31 mouse cellular contexts compared by ENCODE assay signal in genomic region chr15:79428616-79429015, GRCm38 (mm10).
"Had no signal": no experiment of that assay in that cellular context is flagged by ENCODE, and none has a peak within 500 bp of the region (broad histone marks: within the 10 kb centered on the region; RNA-seq: fewer than 3 reads in every experiment).

No protein-coding gene starts in this region.

- DNase-seq: left cerebral cortex, postnatal 4 days; liver; liver, embryonic 13.5 days; liver, postnatal 0 days; lung, adult 18-20 months; lung, adult 2 months; lung, embryonic 14.5 days; lung, postnatal 10 days; lung, postnatal 14 days; lung, postnatal 36 days; lung, postnatal 4 days; midbrain, embryonic 14.5 days had no signal

- H3K4me1 ChIP-seq: limb, embryonic 10.5 days; limb, embryonic 12.5 days; limb, embryonic 13.5 days had no signal

- H3K4me2 ChIP-seq: limb, embryonic 12.5 days; limb, embryonic 13.5 days; limb, embryonic 15.5 days; liver, embryonic 11.5 days; liver, embryonic 12.5 days; liver, embryonic 13.5 days; liver, embryonic 15.5 days; lung, embryonic 14.5 days; lung, embryonic 15.5 days; midbrain, embryonic 11.5 days; midbrain, embryonic 12.5 days; midbrain, embryonic 13.5 days; midbrain, embryonic 15.5 days had no signal

- ATAC-seq: liver, embryonic 12.5 days; liver, postnatal 0 days; lung, postnatal 0 days; midbrain, embryonic 13.5 days; midbrain, embryonic 15.5 days; midbrain, embryonic 16.5 days had no signal

- H3K9ac ChIP-seq: limb, embryonic 12.5 days; limb, embryonic 13.5 days; limb, embryonic 15.5 days; liver, embryonic 12.5 days; liver, embryonic 13.5 days; liver, embryonic 14.5 days; liver, embryonic 15.5 days; liver, postnatal 0 days; lung, embryonic 14.5 days; lung, embryonic 15.5 days; midbrain, embryonic 12.5 days; midbrain, embryonic 13.5 days; midbrain, embryonic 15.5 days had no signal

- H3K27me3 ChIP-seq: limb, embryonic 12.5 days; limb, embryonic 13.5 days; limb, embryonic 15.5 days; liver, embryonic 12.5 days; liver, embryonic 13.5 days; liver, embryonic 15.5 days; lung, embryonic 15.5 days; megakaryocyte, embryonic 14.5 days; midbrain, embryonic 12.5 days; midbrain, embryonic 13.5 days; midbrain, embryonic 15.5 days had no signal

- H3K4me3 ChIP-seq: limb, embryonic 10.5 days; limb, embryonic 12.5 days; limb, embryonic 13.5 days; limb, embryonic 15.5 days; liver, embryonic 12.5 days; liver, embryonic 13.5 days; liver, embryonic 15.5 days; lung, embryonic 15.5 days; megakaryocyte, embryonic 14.5 days; midbrain, embryonic 10.5 days; midbrain, embryonic 12.5 days; midbrain, embryonic 13.5 days; midbrain, embryonic 15.5 days; myocyte had no signal

- H3K27ac ChIP-seq: limb, embryonic 10.5 days; limb, embryonic 12.5 days; limb, embryonic 13.5 days; limb, embryonic 15.5 days; liver, embryonic 12.5 days; liver, embryonic 13.5 days; liver, embryonic 14.5 days; liver, embryonic 15.5 days; lung, embryonic 15.5 days; macrophage; midbrain, embryonic 10.5 days; midbrain, embryonic 12.5 days; midbrain, embryonic 13.5 days; midbrain, embryonic 15.5 days had no signal

- H3K9me3 ChIP-seq: limb, embryonic 10.5 days; limb, embryonic 15.5 days; liver, embryonic 12.5 days; liver, embryonic 13.5 days; liver, embryonic 15.5 days; lung, embryonic 15.5 days; midbrain, embryonic 10.5 days; midbrain, embryonic 12.5 days; midbrain, embryonic 13.5 days; midbrain, embryonic 15.5 days had no signal
